Mouse (Mus musculus): ENCODE measurements around the gene Scin. TPM values are rescaled to one million over a fixed set of nuclear protein-coding genes. Genes with fewer than 3 reads are reported as not detected.
A peak's percentile ranks its signal among the peaks of the same experiment; 100 is the strongest.

Gene Scin
- polyA plus RNA-seq, 1 experiment from 2014 or later = 0.43 TPM

GRCm38 (mm10) chr12:40140706-40141105 lies 6.7 kb upstream of the Scin start:
- H3K4me1 ChIP-seq = no peaks in the 10 kb centered on the region
- no peak overlapping the region for H3K9ac ChIP-seq
- no peak overlapping the region for H3K4me3 ChIP-seq
- no peak overlapping the region for H3K27ac ChIP-seq
- WGBS (ENCODE audit: insufficient replicate concordance) = 34% methylated on average over 5 of the region's 5 CpGs
- no peak overlapping the region for H3K4me2 ChIP-seq
- H3K27me3 ChIP-seq (replicated peaks) = no peaks in the 10 kb centered on the region
- no peaks in the 10 kb centered on the region for H3K9me3 ChIP-seq (replicated peaks)
- H3K36me3 ChIP-seq = no peaks in the 10 kb centered on the region
- no peak for ATAC-seq

GRCm38 (mm10) chr12:40139484-40140245 lies 5.6 kb upstream of the Scin start:
- H3K9me3 ChIP-seq (replicated peaks) = no peaks in the 10 kb centered on the region
- H3K4me2 ChIP-seq = no peak overlapping the region
- H3K4me1 ChIP-seq = no peaks in the 10 kb centered on the region
- ATAC-seq = no peak
- H3K27me3 ChIP-seq (replicated peaks) = peaks cover 5% of the 10 kb centered on the region; the same call in 1 of the 2 replicates
- WGBS (ENCODE audit: insufficient replicate concordance) = 74% methylated on average over 8 of the region's 8 CpGs
- no peak overlapping the region for H3K9ac ChIP-seq
- no peak overlapping the region for H3K4me3 ChIP-seq
- H3K27ac ChIP-seq = no peak overlapping the region
- no peaks in the 10 kb centered on the region for H3K36me3 ChIP-seq

GRCm38 (mm10) chr12:40134529-40134928 lies 501 bp upstream of the Scin start:
- Histone ChIP-seq H3K27me3 (replicated peaks) (peaks cover 41% of the 10 kb centered on the region), H3K4me1 (0 out of 2 replicates have a peak, but pooled peaks cover 8% of the 10 kb centered on the region), H3K4me2 (peak overlapping the region; percentile 60), H3K9ac (no peak overlapping the region), H3K9me3 (replicated peaks) (no peaks in the 10 kb centered on the region), H3K36me3 (no peaks in the 10 kb centered on the region), H3K27ac (no peak overlapping the region), H3K4me3 (0 out of 2 replicates have a peak overlapping the region, but pooled peaks have one; percentile 37)
- WGBS (ENCODE audit: insufficient replicate concordance) = 39% methylated on average over 11 of the region's 11 CpGs
- ATAC-seq = no peak

DNA sequence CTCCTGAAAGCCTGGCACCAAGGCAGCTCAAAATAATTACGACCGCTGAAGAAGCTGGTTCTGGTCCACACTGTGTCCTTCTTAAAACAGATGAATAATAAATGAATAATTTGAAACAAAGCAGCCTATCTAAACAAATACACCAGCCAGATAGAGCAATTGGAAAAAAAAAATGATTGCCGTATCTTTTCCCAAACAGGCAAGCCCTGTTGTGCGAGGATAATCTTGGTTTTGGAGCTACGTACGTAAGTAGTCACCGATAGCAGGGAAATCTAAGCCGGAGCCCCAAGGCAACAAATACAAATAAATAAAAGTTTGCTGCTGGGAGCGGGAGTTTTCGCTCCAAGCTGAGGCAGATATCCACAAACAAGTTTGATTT lies 845 bp downstream of the Scin start:
- Histone ChIP-seq H3K9me3 (replicated peaks) (no peaks in the 10 kb centered on the region), H3K36me3 (no peaks in the 10 kb centered on the region), H3K9ac (no peak overlapping the region), H3K4me1 (0 out of 2 replicates have a peak, but pooled peaks cover 8% of the 10 kb centered on the region), H3K27me3 (replicated peaks) (peaks cover 41% of the 10 kb centered on the region), H3K4me2 (peak overlapping the region; percentile 60), H3K4me3 (peak overlapping the region; percentile 37; the same call in 1 of the 2 replicates), H3K27ac (no peak overlapping the region)
- no peak for ATAC-seq
- whole genome bisulfite sequencing (ENCODE audit: insufficient replicate concordance) = 29% methylated on average over 10 of the region's 10 CpGs

DNA sequence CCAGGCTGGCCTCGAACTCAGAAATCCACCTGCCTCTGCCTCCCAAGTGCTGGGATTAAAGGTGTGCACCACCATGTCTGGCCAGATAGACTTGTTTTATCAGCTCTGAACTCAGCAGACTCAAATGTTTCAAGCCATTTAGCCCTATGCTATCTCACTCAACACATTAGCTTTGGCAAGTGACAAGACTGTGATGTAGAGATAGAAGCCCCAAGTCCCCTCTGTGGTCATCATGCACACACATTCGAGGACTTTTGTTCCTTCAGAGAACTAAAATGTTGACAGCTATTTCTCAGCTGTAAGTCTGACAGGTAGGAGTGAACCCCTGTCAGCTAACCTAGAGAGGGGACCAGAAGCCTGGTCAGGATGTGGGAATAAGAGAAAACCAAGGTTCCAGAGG lies 15.2 kb downstream of the Scin start:
- Histone ChIP-seq H3K9me3 (replicated peaks) (no peaks in the 10 kb centered on the region), H3K9ac (no peak overlapping the region), H3K4me3 (no peak overlapping the region), H3K4me1 (no peaks in the 10 kb centered on the region), H3K4me2 (no peak overlapping the region), H3K27me3 (replicated peaks) (no peaks in the 10 kb centered on the region), H3K27ac (no peak overlapping the region), H3K36me3 (no peaks in the 10 kb centered on the region)
- no peak for ATAC-seq
- WGBS (ENCODE audit: insufficient replicate concordance) = 33% methylated on average over 2 of the region's 2 CpGs

- no peak overlapping the region for H3K4me3 ChIP-seq
- no peak overlapping the region for H3K27ac ChIP-seq
- H3K9ac ChIP-seq = no peak overlapping the region
- WGBS (ENCODE audit: insufficient replicate concordance) = 81% methylated on average over 6 of the region's 6 CpGs
- H3K36me3 ChIP-seq = no peaks in the 10 kb centered on the region
- H3K9me3 ChIP-seq (replicated peaks) = no peaks in the 10 kb centered on the region
- ATAC-seq = no peak
- H3K27me3 ChIP-seq (replicated peaks) = no peaks in the 10 kb centered on the region
- no peaks in the 10 kb centered on the region for H3K4me1 ChIP-seq
- no peak overlapping the region for H3K4me2 ChIP-seq
Measured at GRCm38 (mm10) chr12:40117045-40117444, 17.0 kb downstream of the Scin start.

- Histone ChIP-seq H3K9me3 (replicated peaks) (no peaks in the 10 kb centered on the region), H3K4me1 (no peaks in the 10 kb centered on the region), H3K4me3 (no peak overlapping the region), H3K27me3 (replicated peaks) (no peaks in the 10 kb centered on the region), H3K36me3 (no peaks in the 10 kb centered on the region), H3K27ac (no peak overlapping the region), H3K4me2 (no peak overlapping the region), H3K9ac (no peak overlapping the region)
- no peak for ATAC-seq
- 70% methylated on average over 5 of the region's 5 CpGs for WGBS (ENCODE audit: insufficient replicate concordance)
Measured at GRCm38 (mm10) chr12:40116214-40116613, 17.8 kb downstream of the Scin start.

DNA sequence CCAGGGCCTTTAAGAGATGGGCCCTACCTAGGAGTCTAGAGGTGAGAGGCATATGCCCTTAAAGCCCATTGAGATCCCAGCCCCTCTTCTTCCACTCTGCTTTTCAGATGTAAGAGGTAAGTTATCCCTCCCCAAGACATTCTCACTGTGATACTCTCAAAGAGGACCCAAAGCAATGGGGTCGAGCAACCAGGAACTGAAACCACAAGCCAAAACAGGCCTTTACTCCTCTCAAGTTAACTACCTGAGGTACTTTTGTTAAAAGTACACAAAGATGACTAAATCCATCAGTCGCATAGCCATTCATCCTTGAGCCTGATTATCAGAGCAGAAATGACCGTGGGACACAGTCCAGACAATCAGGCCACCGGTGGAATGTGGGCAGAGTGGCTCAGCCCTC lies 19.1 kb downstream of the Scin start:
- H3K27me3 ChIP-seq (replicated peaks) = no peaks in the 10 kb centered on the region
- WGBS (ENCODE audit: insufficient replicate concordance) = 68% methylated on average over 4 of the region's 4 CpGs
- H3K4me3 ChIP-seq = no peak overlapping the region
- ATAC-seq = no peak
- no peaks in the 10 kb centered on the region for H3K4me1 ChIP-seq
- no peak overlapping the region for H3K27ac ChIP-seq
- no peaks in the 10 kb centered on the region for H3K9me3 ChIP-seq (replicated peaks)
- no peaks in the 10 kb centered on the region for H3K36me3 ChIP-seq
- H3K4me2 ChIP-seq = no peak overlapping the region
- no peak overlapping the region for H3K9ac ChIP-seq

GRCm38 (mm10) chr12:40114020-40114419 lies 20.0 kb downstream of the Scin start:
- WGBS (ENCODE audit: insufficient replicate concordance) = 60% methylated on average over 3 of the region's 3 CpGs
- no peak overlapping the region for H3K9ac ChIP-seq
- no peak for ATAC-seq
- no peak overlapping the region for H3K4me3 ChIP-seq
- no peaks in the 10 kb centered on the region for H3K27me3 ChIP-seq (replicated peaks)
- H3K4me1 ChIP-seq = no peaks in the 10 kb centered on the region
- no peak overlapping the region for H3K27ac ChIP-seq
- H3K36me3 ChIP-seq = no peaks in the 10 kb centered on the region
- no peaks in the 10 kb centered on the region for H3K9me3 ChIP-seq (replicated peaks)
- no peak overlapping the region for H3K4me2 ChIP-seq

DNA sequence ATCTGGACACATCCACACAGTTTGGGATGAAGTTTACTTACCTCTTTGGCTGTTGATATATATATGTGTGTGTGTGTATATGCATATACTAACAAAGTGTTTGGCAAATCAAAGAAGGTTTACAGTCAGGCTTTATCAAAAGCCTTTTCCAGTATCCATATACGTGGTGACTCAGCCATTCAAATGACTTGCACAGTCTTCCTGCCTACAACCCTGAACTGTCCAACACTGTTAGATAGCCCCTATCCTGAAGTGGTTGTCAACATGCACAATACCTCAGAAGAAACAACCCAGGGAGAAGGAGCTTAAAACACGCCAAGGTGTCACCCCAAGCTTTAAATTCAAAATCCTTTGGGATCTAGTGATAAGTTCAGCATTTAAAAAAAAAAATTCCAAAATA lies 20.4 kb downstream of the Scin start:
- Histone ChIP-seq H3K4me1 (no peaks in the 10 kb centered on the region), H3K27ac (no peak overlapping the region), H3K27me3 (replicated peaks) (no peaks in the 10 kb centered on the region), H3K4me2 (no peak overlapping the region), H3K4me3 (no peak overlapping the region), H3K9ac (no peak overlapping the region), H3K9me3 (replicated peaks) (no peaks in the 10 kb centered on the region), H3K36me3 (no peaks in the 10 kb centered on the region)
- no peak for ATAC-seq
- 51% methylated on average over 2 of the region's 2 CpGs for WGBS (ENCODE audit: insufficient replicate concordance)

DNA sequence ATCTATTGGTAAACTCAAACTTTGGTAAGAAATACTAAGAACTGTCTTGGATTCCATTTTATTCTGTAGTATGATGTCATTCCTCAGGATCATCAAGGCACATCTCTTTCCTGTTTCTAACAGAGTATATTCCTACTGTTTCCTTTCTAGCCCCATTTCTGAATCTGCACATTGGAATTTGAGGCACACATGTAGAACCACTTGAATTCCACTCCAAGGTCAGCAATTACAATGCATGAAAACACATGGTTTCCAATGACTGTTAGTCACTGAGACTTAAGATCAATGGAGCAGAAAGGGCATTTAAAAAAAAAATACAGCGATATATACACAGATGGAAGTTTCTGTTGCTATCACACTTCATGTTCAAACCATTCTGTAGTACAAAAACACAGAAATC lies 24.8 kb downstream of the Scin start:
- ATAC-seq = no peak
- no peak overlapping the region for H3K4me2 ChIP-seq
- no peak overlapping the region for H3K27ac ChIP-seq
- H3K9ac ChIP-seq = no peak overlapping the region
- H3K27me3 ChIP-seq (replicated peaks) = no peaks in the 10 kb centered on the region
- no peaks in the 10 kb centered on the region for H3K9me3 ChIP-seq (replicated peaks)
- no peaks in the 10 kb centered on the region for H3K36me3 ChIP-seq
- no peaks in the 10 kb centered on the region for H3K4me1 ChIP-seq
- H3K4me3 ChIP-seq = no peak overlapping the region
- WGBS (ENCODE audit: insufficient replicate concordance) = 65% methylated on average over 1 of the region's 1 CpGs

GRCm38 (mm10) chr12:40108143-40108542 lies 25.9 kb downstream of the Scin start:
- 28% methylated on average over 2 of the region's 2 CpGs for WGBS (ENCODE audit: insufficient replicate concordance)
- Histone ChIP-seq H3K4me3 (no peak overlapping the region), H3K27me3 (replicated peaks) (no peaks in the 10 kb centered on the region), H3K9ac (no peak overlapping the region), H3K4me1 (no peaks in the 10 kb centered on the region), H3K27ac (no peak overlapping the region), H3K9me3 (replicated peaks) (no peaks in the 10 kb centered on the region), H3K36me3 (no peaks in the 10 kb centered on the region), H3K4me2 (no peak overlapping the region)
- ATAC-seq = no peak

- no peaks in the 10 kb centered on the region for H3K4me1 ChIP-seq
- H3K9ac ChIP-seq = no peak overlapping the region
- H3K27me3 ChIP-seq (replicated peaks) = no peaks in the 10 kb centered on the region
- no peak overlapping the region for H3K27ac ChIP-seq
- no peaks in the 10 kb centered on the region for H3K9me3 ChIP-seq (replicated peaks)
- H3K36me3 ChIP-seq = no peaks in the 10 kb centered on the region
- no peak overlapping the region for H3K4me3 ChIP-seq
- 67% methylated on average over 5 of the region's 5 CpGs for WGBS (ENCODE audit: insufficient replicate concordance)
- no peak overlapping the region for H3K4me2 ChIP-seq
- no peak for ATAC-seq
Measured at GRCm38 (mm10) chr12:40106874-40107273, 27.2 kb downstream of the Scin start.
